Mouse (Mus musculus) E14TG2a.4 (cell line): ENCODE measurements at regions not wholly inside any gene's neighbourhood (a gene's known extent, or its start where the extent isn't known, plus 50 kb on each side); places are given as distances from the start of the nearest gene placed in this dataset.
A peak's percentile ranks its signal among the peaks of the same experiment; 100 is the strongest.

Source experiments
- CTCF ChIP-seq: conservative IDR thresholded peaks from 2 replicates; pipeline ENCODE4 v1.5.1; 2014; ENCODE audit warnings: low read length
- NANOG ChIP-seq: IDR thresholded peaks from 2 replicates; pipeline ENCODE4 v1.6.1; 2014; ENCODE audit warnings: borderline replicate concordance, low read length, mixed read lengths
- POU5F1 ChIP-seq: IDR thresholded peaks from 2 replicates; pipeline ENCODE4 v1.6.1; 2014; ENCODE audit warnings: low read length, borderline replicate concordance

GRCm38 (mm10) chr12:32683375-32683774 is 136.0 kb upstream of the Nampt start:
- TF ChIP-seq CTCF (no peak), POU5F1 (no peak), NANOG (peak; percentile 86)
